Mouse (Mus musculus): Measurements from ENCODE around the gene Dcakd. TPM values are rescaled to one million over a fixed set of nuclear protein-coding genes. Genes with fewer than 3 reads are reported as not detected.

Dcakd gene
- polyA plus RNA-seq, 1 experiment from 2014 or later: 135 TPM

GRCm38 (mm10) chr11:103068884-103069283 is 40.8 kb upstream of the Dcakd start:
- 93% methylated on average over 11 of the region's 11 CpGs for WGBS (ENCODE audit: insufficient replicate concordance)
- Histone ChIP-seq H3K4me1 (ENCODE audit: control insufficient read depth, insufficient read depth, low read length) (peaks cover 10% of the 10 kb centered on the region), H3K9ac (ENCODE audit: low read depth, low read length) (no peak overlapping the region), H3K27me3 (ENCODE audit: control insufficient read depth, insufficient read depth, low read length) (no peaks in the 10 kb centered on the region), H3K4me3 (ENCODE audit: low read depth, low read length) (no peak overlapping the region), H3K9me3 (replicated peaks; ENCODE audit: control insufficient read depth, low read length) (no peaks in the 10 kb centered on the region), H3K27ac (ENCODE audit: low read depth, low read length) (no peak overlapping the region), H3K36me3 (ENCODE audit: control insufficient read depth, insufficient read depth, low read length) (peaks cover 20% of the 10 kb centered on the region), H3K4me2 (no peak overlapping the region)
- no peak for ATAC-seq (replicated peaks; ENCODE audit: insufficient number of reproducible peaks, low FRiP score, low TSS enrichment)

DNA sequence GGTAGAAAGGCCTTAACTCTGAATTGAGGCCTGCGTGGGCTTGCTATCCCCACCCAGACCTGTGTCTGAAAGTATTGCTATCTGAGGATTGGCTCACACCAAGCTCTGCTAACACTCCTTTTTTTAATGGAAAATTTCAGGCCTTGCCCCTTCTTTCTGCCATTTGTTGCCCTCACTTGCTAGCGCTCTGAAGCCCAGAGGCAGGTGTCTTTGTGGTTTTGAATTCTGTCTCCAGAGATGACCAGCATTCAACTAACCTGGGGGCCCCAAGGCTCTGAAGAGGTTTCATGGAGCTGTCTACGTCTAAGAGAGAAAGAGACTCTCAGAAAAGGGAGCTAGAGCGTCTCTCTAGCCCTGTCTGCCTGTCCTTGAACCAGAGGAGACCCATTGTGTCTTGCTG is 40.1 kb upstream of the Dcakd start:
- H3K36me3 ChIP-seq (ENCODE audit: control insufficient read depth, insufficient read depth, low read length): peaks cover 24% of the 10 kb centered on the region
- no peak overlapping the region for H3K27ac ChIP-seq (ENCODE audit: low read depth, low read length)
- 89% methylated on average over 4 of the region's 4 CpGs for WGBS (ENCODE audit: insufficient replicate concordance)
- no peak overlapping the region for H3K9ac ChIP-seq (ENCODE audit: low read depth, low read length)
- no peak overlapping the region for H3K4me3 ChIP-seq (ENCODE audit: low read depth, low read length)
- peaks cover 6% of the 10 kb centered on the region; the same call in 1 of the 2 replicates for H3K4me1 ChIP-seq (ENCODE audit: control insufficient read depth, insufficient read depth, low read length)
- H3K4me2 ChIP-seq: no peak overlapping the region
- no peaks in the 10 kb centered on the region for H3K9me3 ChIP-seq (replicated peaks; ENCODE audit: control insufficient read depth, low read length)
- no peaks in the 10 kb centered on the region for H3K27me3 ChIP-seq (ENCODE audit: control insufficient read depth, insufficient read depth, low read length)
- no peak for ATAC-seq (replicated peaks; ENCODE audit: insufficient number of reproducible peaks, low FRiP score, low TSS enrichment)

DNA sequence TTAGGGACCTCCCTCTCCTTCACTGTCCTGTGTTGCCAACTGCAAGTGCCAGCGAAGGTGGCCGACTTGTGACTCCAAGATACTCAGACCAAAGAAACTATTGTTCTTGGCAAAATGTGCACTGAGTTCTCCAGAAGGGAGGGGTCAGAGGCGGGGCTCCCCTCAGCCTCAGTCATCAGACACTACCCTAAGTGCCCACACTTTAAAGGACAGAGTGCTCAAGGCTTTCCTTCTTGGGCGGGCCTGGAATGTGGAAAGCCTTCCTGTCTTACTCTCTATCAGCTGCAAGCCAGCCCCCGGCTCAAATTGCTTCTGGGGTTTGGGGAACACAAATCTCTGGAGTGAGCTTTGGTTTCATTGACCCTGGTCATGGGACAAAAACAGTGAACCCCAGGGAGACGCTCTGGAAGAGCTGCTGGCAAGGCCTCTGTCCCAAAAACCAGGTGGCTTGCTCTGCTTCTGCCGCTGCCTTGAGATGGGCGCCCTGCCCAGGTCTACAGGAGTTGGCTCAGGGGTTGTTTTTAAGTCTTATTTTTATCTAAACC is 39.4 kb upstream of the Dcakd start:
- no peak; the same call in 1 of the 2 replicates for ATAC-seq (replicated peaks; ENCODE audit: insufficient number of reproducible peaks, low FRiP score, low TSS enrichment)
- Histone ChIP-seq H3K9me3 (replicated peaks; ENCODE audit: control insufficient read depth, low read length) (no peaks in the 10 kb centered on the region), H3K36me3 (ENCODE audit: control insufficient read depth, insufficient read depth, low read length) (peaks cover 25% of the 10 kb centered on the region), H3K9ac (ENCODE audit: low read depth, low read length) (no peak overlapping the region), H3K27ac (ENCODE audit: low read depth, low read length) (peak overlapping the region; percentile 10; the same call in 1 of the 2 replicates), H3K27me3 (ENCODE audit: control insufficient read depth, insufficient read depth, low read length) (no peaks in the 10 kb centered on the region), H3K4me3 (ENCODE audit: low read depth, low read length) (no peak overlapping the region), H3K4me1 (ENCODE audit: control insufficient read depth, insufficient read depth, low read length) (peaks cover 6% of the 10 kb centered on the region; the same call in 1 of the 2 replicates), H3K4me2 (no peak overlapping the region)
- 60% methylated on average over 8 of the region's 8 CpGs for WGBS (ENCODE audit: insufficient replicate concordance)

DNA sequence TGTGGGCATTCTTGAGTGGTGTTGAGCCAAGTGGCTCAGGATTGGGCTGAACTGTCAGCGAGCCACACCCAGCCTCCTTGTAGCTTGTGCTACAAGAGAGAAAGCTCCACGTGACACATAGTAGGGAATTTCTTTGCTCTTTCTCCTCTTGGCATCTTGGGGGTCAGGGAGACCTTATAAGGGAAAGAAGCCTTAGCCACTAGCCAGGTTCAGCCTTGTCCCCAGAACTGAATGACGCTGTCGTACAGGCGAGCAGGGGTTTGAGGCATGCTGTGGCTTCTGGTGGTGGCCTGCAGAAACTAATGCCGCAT is 38.9 kb upstream of the Dcakd start:
- ATAC-seq (replicated peaks; ENCODE audit: insufficient number of reproducible peaks, low FRiP score, low TSS enrichment): no peak
- Histone ChIP-seq H3K36me3 (ENCODE audit: control insufficient read depth, insufficient read depth, low read length) (peaks cover 25% of the 10 kb centered on the region), H3K9ac (ENCODE audit: low read depth, low read length) (no peak overlapping the region), H3K4me3 (ENCODE audit: low read depth, low read length) (no peak overlapping the region), H3K4me2 (no peak overlapping the region), H3K4me1 (ENCODE audit: control insufficient read depth, insufficient read depth, low read length) (peaks cover 6% of the 10 kb centered on the region; the same call in 1 of the 2 replicates), H3K9me3 (replicated peaks; ENCODE audit: control insufficient read depth, low read length) (no peaks in the 10 kb centered on the region), H3K27me3 (ENCODE audit: control insufficient read depth, insufficient read depth, low read length) (no peaks in the 10 kb centered on the region), H3K27ac (ENCODE audit: low read depth, low read length) (no peak overlapping the region)
- WGBS (ENCODE audit: insufficient replicate concordance): 80% methylated on average over 6 of the region's 6 CpGs

GRCm38 (mm10) chr11:103066191-103067050 is 38.3 kb upstream of the Dcakd start:
- Histone ChIP-seq H3K4me3 (ENCODE audit: low read depth, low read length) (no peak overlapping the region), H3K9ac (ENCODE audit: low read depth, low read length) (no peak overlapping the region), H3K27me3 (ENCODE audit: control insufficient read depth, insufficient read depth, low read length) (no peaks in the 10 kb centered on the region), H3K4me2 (no peak overlapping the region), H3K27ac (ENCODE audit: low read depth, low read length) (no peak overlapping the region), H3K36me3 (ENCODE audit: control insufficient read depth, insufficient read depth, low read length) (peaks cover 30% of the 10 kb centered on the region), H3K9me3 (replicated peaks; ENCODE audit: control insufficient read depth, low read length) (no peaks in the 10 kb centered on the region), H3K4me1 (ENCODE audit: control insufficient read depth, insufficient read depth, low read length) (peaks cover 6% of the 10 kb centered on the region; the same call in 1 of the 2 replicates)
- 0 out of 2 replicates have a peak, but pooled peaks have one; percentile 45 for ATAC-seq (replicated peaks; ENCODE audit: insufficient number of reproducible peaks, low FRiP score, low TSS enrichment)
- 91% methylated on average over 14 of the region's 14 CpGs for WGBS (ENCODE audit: insufficient replicate concordance)

- Histone ChIP-seq H3K27me3 (ENCODE audit: control insufficient read depth, insufficient read depth, low read length) (no peaks in the 10 kb centered on the region), H3K36me3 (ENCODE audit: control insufficient read depth, insufficient read depth, low read length) (peaks cover 46% of the 10 kb centered on the region), H3K4me2 (no peak overlapping the region), H3K27ac (ENCODE audit: low read depth, low read length) (no peak overlapping the region), H3K9ac (ENCODE audit: low read depth, low read length) (0 out of 2 replicates have a peak overlapping the region, but pooled peaks have one; percentile 30), H3K4me1 (ENCODE audit: control insufficient read depth, insufficient read depth, low read length) (no peaks in the 10 kb centered on the region), H3K4me3 (ENCODE audit: low read depth, low read length) (no peak overlapping the region), H3K9me3 (replicated peaks; ENCODE audit: control insufficient read depth, low read length) (no peaks in the 10 kb centered on the region)
- 70% methylated on average over 3 of the region's 3 CpGs for WGBS (ENCODE audit: insufficient replicate concordance)
- ATAC-seq (replicated peaks; ENCODE audit: insufficient number of reproducible peaks, low FRiP score, low TSS enrichment): no peak
These were observed 30.5 kb upstream of the Dcakd start for GRCm38 (mm10) chr11:103058499-103059085.

DNA sequence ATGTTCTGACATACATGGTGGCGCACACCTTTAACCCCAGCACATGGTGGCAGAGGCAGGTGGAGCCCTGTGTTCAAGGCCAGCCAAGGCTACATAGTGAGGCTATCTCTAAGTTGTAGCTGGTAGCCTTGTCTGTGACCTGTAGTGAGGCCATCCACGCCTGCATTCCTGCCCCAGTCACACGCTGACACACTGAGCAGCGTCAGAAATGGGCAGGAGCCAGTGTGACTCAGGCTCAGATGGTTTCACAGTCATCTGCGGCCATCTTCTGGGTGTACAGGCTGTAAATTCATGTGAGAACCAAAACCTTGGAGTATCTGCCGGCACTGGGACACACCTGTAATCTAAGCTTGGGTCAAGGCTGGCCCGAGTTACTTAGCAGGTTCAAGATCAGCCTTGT is 28.5 kb upstream of the Dcakd start:
- WGBS (ENCODE audit: insufficient replicate concordance): 90% methylated on average over 7 of the region's 7 CpGs

GRCm38 (mm10) chr11:103054798-103055197 is 26.7 kb upstream of the Dcakd start:
- Histone ChIP-seq H3K36me3 (ENCODE audit: control insufficient read depth, insufficient read depth, low read length) (peaks cover 32% of the 10 kb centered on the region), H3K4me2 (no peak overlapping the region), H3K9me3 (replicated peaks; ENCODE audit: control insufficient read depth, low read length) (no peaks in the 10 kb centered on the region), H3K9ac (ENCODE audit: low read depth, low read length) (no peak overlapping the region), H3K27ac (ENCODE audit: low read depth, low read length) (no peak overlapping the region), H3K27me3 (ENCODE audit: control insufficient read depth, insufficient read depth, low read length) (no peaks in the 10 kb centered on the region), H3K4me3 (ENCODE audit: low read depth, low read length) (no peak overlapping the region), H3K4me1 (ENCODE audit: control insufficient read depth, insufficient read depth, low read length) (peaks cover 8% of the 10 kb centered on the region)
- 48% methylated on average over 6 of the region's 6 CpGs for WGBS (ENCODE audit: insufficient replicate concordance)
- no peak for ATAC-seq (replicated peaks; ENCODE audit: insufficient number of reproducible peaks, low FRiP score, low TSS enrichment)

More for the DNA sequence above, 28.5 kb upstream of the Dcakd start:
- Histone ChIP-seq H3K4me3 (ENCODE audit: low read depth, low read length) (no peak overlapping the region), H3K4me1 (ENCODE audit: control insufficient read depth, insufficient read depth, low read length) (peaks cover 6% of the 10 kb centered on the region), H3K9ac (ENCODE audit: low read depth, low read length) (no peak overlapping the region), H3K27ac (ENCODE audit: low read depth, low read length) (no peak overlapping the region), H3K36me3 (ENCODE audit: control insufficient read depth, insufficient read depth, low read length) (peaks cover 40% of the 10 kb centered on the region), H3K4me2 (no peak overlapping the region), H3K27me3 (ENCODE audit: control insufficient read depth, insufficient read depth, low read length) (no peaks in the 10 kb centered on the region), H3K9me3 (replicated peaks; ENCODE audit: control insufficient read depth, low read length) (no peaks in the 10 kb centered on the region)
- ATAC-seq (replicated peaks; ENCODE audit: insufficient number of reproducible peaks, low FRiP score, low TSS enrichment): no peak

All from heart, embryonic 11.5 days (tissue).